Mouse (Mus musculus) mouse embryonic stem cell (cell line): Measurements from ENCODE around the gene Ccl2.

Experiments used
- in situ Hi-C, 2 experiments: fragments of 300-500 bp; cut with MboI; formaldehyde crosslinking; loops; 1 replicate in 1 of 2; 3 replicates in 1 of 2; pipeline ENCODE4 v1.14.3; 2019 to 2020; ENCODE audit warnings: low sequenced_read_pairs in 2 of 2, low pct_unique_long_range_greater_than_20kb in 1 of 2, mixed read lengths in 1 of 2; ENCODE audit not compliant: unreplicated experiment in 1 of 2

Ccl2 gene

GRCm38 (mm10) chr11:82078136-82078730, 42.9 kb downstream of the Ccl2 start:
- in situ Hi-C loops, result no loop called here

- in situ Hi-C loops, result no loop called here
These were observed 45.5 kb downstream of the Ccl2 start for GRCm38 (mm10) chr11:82080865-82081264.

GRCm38 (mm10) chr11:82084360-82084759, 49.0 kb downstream of the Ccl2 start:
- in situ Hi-C loops, result no loop called here
